In genomic region chr9:57070262-57070661, GRCm38 (mm10) we compare ENCODE assay signal across 15 mouse cellular contexts. TPM values are rescaled to one million over a fixed set of nuclear protein-coding genes. Genes with fewer than 3 reads are reported as not detected.
A peak's percentile ranks its signal among the peaks of the same experiment; 100 is the strongest.
DNase-seq lines count a peak whose midpoint lies in the region; ATAC-seq and TF ChIP-seq lines count a peak whose summit lies in the region.
"Had no signal": no experiment of that assay in that cellular context is flagged by ENCODE, and none has a peak within 500 bp of the region (broad histone marks: within the 10 kb centered on the region; RNA-seq: fewer than 3 reads in every experiment).

No protein-coding gene starts in this region.

- DNase-seq in forebrain, embryonic 10.5 days (ENCODE audit: extremely low spot score, low spot score): no peak
- no peak for DNase-seq in stomach, postnatal 0 days (ENCODE audit: low spot score)
- no peak for DNase-seq in liver, adult 2 months (ENCODE audit: extremely low read depth, low read depth, low spot score)
- DNase-seq in thymus, postnatal 25 days: no peak
- no peak for DNase-seq in layer of hippocampus, adult 11-12 months (ENCODE audit: low spot score)
- DNase-seq: adrenal gland, postnatal 36 days; gastrocnemius, postnatal 36 days; lung, postnatal 10 days; right cerebral cortex, postnatal 25 days had no signal

- H3K9me3 ChIP-seq in forebrain, embryonic 10.5 days: no peaks in the 10 kb centered on the region
- no peaks in the 10 kb centered on the region for H3K9me3 ChIP-seq in forebrain, embryonic 16.5 days (ENCODE audit: control insufficient read depth, low read length)
- H3K9me3 ChIP-seq in stomach, embryonic 16.5 days (replicated peaks; ENCODE audit: control insufficient read depth, low read length): no peaks in the 10 kb centered on the region
- no peaks in the 10 kb centered on the region for H3K9me3 ChIP-seq in stomach, postnatal 0 days (ENCODE audit: control insufficient read depth, low read length)
- no peaks in the 10 kb centered on the region for H3K9me3 ChIP-seq in neural tube, embryonic 15.5 days (replicated peaks)
- H3K9me3 ChIP-seq: forebrain, embryonic 13.5 days; midbrain, embryonic 10.5 days; neural tube, embryonic 12.5 days had no signal

- TF ChIP-seq EP300 in stomach, postnatal 0 days (optimal IDR thresholded peaks at IDR 0.05): no peak

- no peak for TF ChIP-seq CTCF in stomach, postnatal 0 days (IDR thresholded peaks at IDR 0.05; ENCODE audit: low read depth)
- TF ChIP-seq CTCF in liver, adult 2 months (IDR thresholded peaks at IDR 0.05; ENCODE audit: low read depth, low read length): no peak

- H3K27me3 ChIP-seq in forebrain, embryonic 10.5 days (ENCODE audit: poor library complexity, severe bottlenecking): no peaks in the 10 kb centered on the region
- H3K27me3 ChIP-seq in forebrain, embryonic 16.5 days (replicated peaks; ENCODE audit: control insufficient read depth, insufficient read depth, low read length): no peaks in the 10 kb centered on the region
- H3K27me3 ChIP-seq in stomach, embryonic 16.5 days (ENCODE audit: control insufficient read depth, insufficient read depth, low read length): no peaks in the 10 kb centered on the region
- no peaks in the 10 kb centered on the region for H3K27me3 ChIP-seq in stomach, postnatal 0 days (ENCODE audit: control insufficient read depth, insufficient read depth, low read length)
- no peaks in the 10 kb centered on the region for H3K27me3 ChIP-seq in liver, adult 2 months (ENCODE audit: control insufficient read depth, insufficient read depth, low read length)
- H3K27me3 ChIP-seq in neural tube, embryonic 15.5 days (replicated peaks): no peaks in the 10 kb centered on the region
- H3K27me3 ChIP-seq: forebrain, embryonic 13.5 days; neural tube, embryonic 12.5 days had no signal

- H3K4me3 ChIP-seq in forebrain, embryonic 10.5 days: 0 out of 2 replicates have a peak overlapping the region, but pooled peaks have one; percentile 94
- H3K4me3 ChIP-seq in forebrain, embryonic 16.5 days (replicated peaks; ENCODE audit: low read length): no peak overlapping the region
- no peak overlapping the region for H3K4me3 ChIP-seq in stomach, embryonic 16.5 days (replicated peaks; ENCODE audit: low read length)
- no peak overlapping the region for H3K4me3 ChIP-seq in stomach, postnatal 0 days (ENCODE audit: low read depth, low read length)
- H3K4me3 ChIP-seq in liver, adult 2 months (ENCODE audit: insufficient read depth, low read depth, low read length): peak overlapping the region; percentile 82
- H3K4me3 ChIP-seq in neural tube, embryonic 15.5 days (replicated peaks): no peak overlapping the region
- H3K4me3 ChIP-seq: forebrain, embryonic 13.5 days; neural tube, embryonic 12.5 days had no signal

- ATAC-seq in forebrain, embryonic 16.5 days: no peak
- ATAC-seq in stomach, embryonic 16.5 days (ENCODE audit: insufficient read depth, low FRiP score): no peak
- ATAC-seq in stomach, postnatal 0 days (ENCODE audit: low FRiP score, low TSS enrichment): no peak
- no peak for ATAC-seq in neural tube, embryonic 15.5 days (ENCODE audit: low FRiP score)
- ATAC-seq: forebrain, embryonic 13.5 days had no signal

- no peak overlapping the region for H3K27ac ChIP-seq in forebrain, embryonic 10.5 days
- H3K27ac ChIP-seq in forebrain, embryonic 16.5 days (ENCODE audit: low read length): no peak overlapping the region
- no peak overlapping the region for H3K27ac ChIP-seq in stomach, embryonic 16.5 days (ENCODE audit: low read length)
- no peak overlapping the region for H3K27ac ChIP-seq in stomach, postnatal 0 days (replicated peaks)
- peak overlapping the region; percentile 91 for H3K27ac ChIP-seq in liver, adult 2 months (replicated peaks; ENCODE audit: insufficient read depth, low read depth, low read length)
- H3K27ac ChIP-seq in neural tube, embryonic 15.5 days (replicated peaks): no peak overlapping the region
- H3K27ac ChIP-seq: forebrain, embryonic 13.5 days; midbrain, embryonic 10.5 days; neural tube, embryonic 12.5 days had no signal

- peaks cover 27% of the 10 kb centered on the region for H3K4me1 ChIP-seq in forebrain, embryonic 10.5 days
- H3K4me1 ChIP-seq in forebrain, embryonic 16.5 days (replicated peaks; ENCODE audit: control insufficient read depth, insufficient read depth, low read length): peaks cover 21% of the 10 kb centered on the region
- peaks cover 12% of the 10 kb centered on the region for H3K4me1 ChIP-seq in stomach, embryonic 16.5 days (ENCODE audit: control insufficient read depth, insufficient read depth, low read length)
- H3K4me1 ChIP-seq in stomach, postnatal 0 days (replicated peaks; ENCODE audit: control insufficient read depth, insufficient read depth): peaks cover 2% of the 10 kb centered on the region; the same call in 1 of the 2 replicates
- peaks cover 39% of the 10 kb centered on the region for H3K4me1 ChIP-seq in liver, adult 2 months (ENCODE audit: control insufficient read depth, insufficient read depth, low read length)
- H3K4me1 ChIP-seq in neural tube, embryonic 15.5 days: peaks cover 29% of the 10 kb centered on the region

- no peak for TF ChIP-seq POLR2A in liver, adult 2 months (IDR thresholded peaks at IDR 0.05; ENCODE audit: extremely low read depth, insufficient read depth, low read length)

- H3K79me2 ChIP-seq in liver, adult 2 months (ENCODE audit: control insufficient read depth, insufficient read depth, low read length): peaks cover 24% of the 10 kb centered on the region; the same call in 1 of the 2 replicates

- H3K9ac ChIP-seq in forebrain, embryonic 16.5 days (replicated peaks; ENCODE audit: low read depth, low read length): no peak overlapping the region
- H3K9ac ChIP-seq in stomach, embryonic 16.5 days (ENCODE audit: low read length): 0 out of 2 replicates have a peak overlapping the region, but pooled peaks have one; percentile 3
- H3K9ac ChIP-seq in stomach, postnatal 0 days (ENCODE audit: low read length): no peak overlapping the region
- H3K9ac ChIP-seq in liver, adult 2 months (ENCODE audit: low read depth, low read length): peak overlapping the region; percentile 64
- H3K9ac ChIP-seq in neural tube, embryonic 15.5 days (replicated peaks): no peak overlapping the region
- H3K9ac ChIP-seq: neural tube, embryonic 12.5 days had no signal

- H3K36me3 ChIP-seq in forebrain, embryonic 10.5 days (replicated peaks): peaks cover 7% of the 10 kb centered on the region; the same call in 1 of the 2 replicates
- H3K36me3 ChIP-seq in forebrain, embryonic 16.5 days (ENCODE audit: control insufficient read depth, insufficient read depth): no peaks in the 10 kb centered on the region
- no peaks in the 10 kb centered on the region for H3K36me3 ChIP-seq in stomach, embryonic 16.5 days (ENCODE audit: control insufficient read depth, insufficient read depth, low read length)
- no peaks in the 10 kb centered on the region for H3K36me3 ChIP-seq in stomach, postnatal 0 days (ENCODE audit: control insufficient read depth, insufficient read depth, low read length)
- H3K36me3 ChIP-seq in liver, adult 2 months (ENCODE audit: control insufficient read depth, insufficient read depth, low read length): no peaks in the 10 kb centered on the region
- H3K36me3 ChIP-seq in neural tube, embryonic 15.5 days: no peaks in the 10 kb centered on the region
- H3K36me3 ChIP-seq: neural tube, embryonic 12.5 days had no signal

- WGBS in forebrain, embryonic 10.5 days: 53% methylated on average over 1 of the region's 1 CpGs
- WGBS in forebrain, embryonic 16.5 days: 52% methylated on average over 1 of the region's 1 CpGs
- 60% methylated on average over 1 of the region's 1 CpGs for WGBS in stomach, embryonic 16.5 days
- 33% methylated on average over 1 of the region's 1 CpGs for WGBS in stomach, postnatal 0 days
- 8% methylated on average over 1 of the region's 1 CpGs for WGBS in liver, adult 2 months
- WGBS in neural tube, embryonic 15.5 days: 61% methylated on average over 1 of the region's 1 CpGs

- H3K4me2 ChIP-seq in forebrain, embryonic 16.5 days (ENCODE audit: low read length): no peak overlapping the region
- H3K4me2 ChIP-seq in stomach, embryonic 16.5 days (ENCODE audit: low read depth, low read length): no peak overlapping the region
- no peak overlapping the region for H3K4me2 ChIP-seq in stomach, postnatal 0 days (replicated peaks; ENCODE audit: low read depth)
- H3K4me2 ChIP-seq in neural tube, embryonic 15.5 days: 0 out of 2 replicates have a peak overlapping the region, but pooled peaks have one; percentile 94

RNA-seq across cellular contexts. Expression of gene Sin3a, which starts 1.6 kb away (rescaled TPM):
- 53.9 and 54.5 TPM in 2 replicates for polyA plus RNA-seq in forebrain, embryonic 10.5 days (2016; fragmentation: Nextera tagmentation; extraction: Ambion mirVana)
- 28.2 and 29.5 TPM in 2 replicates for polyA plus RNA-seq in forebrain, embryonic 16.5 days (2015; fragmentation: Nextera tagmentation; extraction: Ambion mirVana)
- 27.5 and 27.6 TPM in 2 replicates for polyA plus RNA-seq in stomach, embryonic 16.5 days (2015; fragmentation: Nextera tagmentation; extraction: Ambion mirVana)
- 10.4 and 10.6 TPM in 2 replicates for polyA plus RNA-seq in stomach, postnatal 0 days (2015; fragmentation: Nextera tagmentation; extraction: Ambion mirVana)
- total RNA-seq in liver, adult 2 months (2014; rRNA removed): 15.1 and 17.9 TPM in 2 replicates
- polyA plus RNA-seq in liver, adult 2 months (2012; rRNA removed): 34.6 and 35.9 TPM in 2 replicates
- 20.7 and 21.2 TPM in 2 replicates for polyA plus RNA-seq in neural tube, embryonic 15.5 days (2015; fragmentation: Nextera tagmentation; extraction: Ambion mirVana)

Comparison
In these comparisons a context has a peak if more than half of its experiments do, and no peak if none do; other contexts are left out.
1. H3K4me3 ChIP-seq: peak in forebrain, embryonic 10.5 days (single experiment) and liver, adult 2 months (single experiment); none in forebrain, embryonic 16.5 days (single experiment), stomach, embryonic 16.5 days (single experiment), stomach, postnatal 0 days (single experiment) and neural tube, embryonic 15.5 days (single experiment).
2. H3K9ac ChIP-seq: peak in stomach, embryonic 16.5 days (single experiment) and liver, adult 2 months (single experiment); none in forebrain, embryonic 16.5 days (single experiment), stomach, postnatal 0 days (single experiment) and neural tube, embryonic 15.5 days (single experiment).